Mouse (Mus musculus) midbrain, embryonic 15.5 days (tissue): Measurements from ENCODE around the gene Cyfip2. TPM values are rescaled to one million over a fixed set of nuclear protein-coding genes. Genes with fewer than 3 reads are reported as not detected.

Source experiments
- ATAC-seq: fragments of 200-750 bp; cut with Nextera tagmentation; replicated peaks from 2 replicates; pipeline ENCODE4 v1.8.0; 2017; ENCODE audit warnings: moderate TSS enrichment
- H3K27ac ChIP-seq: fragments of 300-500 bp; sonication (generic); 2 replicates; pipeline ENCODE4 v1.5.1; 2015; ENCODE audit warnings: mild to moderate bottlenecking, inconsistent platforms
- H3K27me3 ChIP-seq: fragments of 300-500 bp; sonication (generic); replicated peaks from 2 replicates; pipeline ENCODE4 v1.6.1; 2015; ENCODE audit warnings: inconsistent platforms
- H3K36me3 ChIP-seq: fragments of 300-500 bp; sonication (generic); replicated peaks from 2 replicates; pipeline ENCODE4 v1.6.1; 2015; ENCODE audit warnings: inconsistent platforms
- H3K4me1 ChIP-seq: fragments of 300-500 bp; sonication (generic); 2 replicates; pipeline ENCODE4 v1.6.1; 2015; ENCODE audit warnings: inconsistent platforms
- H3K4me2 ChIP-seq: fragments of 300-500 bp; sonication (generic); 2 replicates; pipeline ENCODE4 v1.6.1; 2015; ENCODE audit warnings: inconsistent platforms, mild to moderate bottlenecking, moderate library complexity
- H3K4me3 ChIP-seq: fragments of 300-500 bp; sonication (generic); 2 replicates; pipeline ENCODE4 v1.5.1; 2015; ENCODE audit warnings: mild to moderate bottlenecking, inconsistent platforms
- H3K9ac ChIP-seq: fragments of 300-500 bp; sonication (generic); 2 replicates; pipeline ENCODE4 v1.6.1; 2015; ENCODE audit warnings: mild to moderate bottlenecking, inconsistent platforms
- H3K9me3 ChIP-seq: fragments of 300-500 bp; sonication (generic); 2 replicates; pipeline ENCODE4 v1.6.1; 2016; ENCODE audit warnings: inconsistent platforms
- WGBS: fragments of 180-500 bp; shearing (Covaris S2); methylation state at CpG from one replicate; pipeline ENCODE4 v1.1.7; 2015; ENCODE audit warnings: mixed read lengths; 5-methylcytosine and 5-hydroxymethylcytosine counted together
- polyA plus RNA-seq: library from polyadenylated mRNA; unstranded; fragments of >200 nt; fragmentation: Nextera tagmentation; extraction: Ambion mirVana; gene quantifications from 2 replicates; pipeline ENCODE4 v1.2.1, GENCODE M21; 2015

Cyfip2 gene
- polyA plus RNA-seq, 1 experiment from 2014 or later, result 104 TPM

DNA sequence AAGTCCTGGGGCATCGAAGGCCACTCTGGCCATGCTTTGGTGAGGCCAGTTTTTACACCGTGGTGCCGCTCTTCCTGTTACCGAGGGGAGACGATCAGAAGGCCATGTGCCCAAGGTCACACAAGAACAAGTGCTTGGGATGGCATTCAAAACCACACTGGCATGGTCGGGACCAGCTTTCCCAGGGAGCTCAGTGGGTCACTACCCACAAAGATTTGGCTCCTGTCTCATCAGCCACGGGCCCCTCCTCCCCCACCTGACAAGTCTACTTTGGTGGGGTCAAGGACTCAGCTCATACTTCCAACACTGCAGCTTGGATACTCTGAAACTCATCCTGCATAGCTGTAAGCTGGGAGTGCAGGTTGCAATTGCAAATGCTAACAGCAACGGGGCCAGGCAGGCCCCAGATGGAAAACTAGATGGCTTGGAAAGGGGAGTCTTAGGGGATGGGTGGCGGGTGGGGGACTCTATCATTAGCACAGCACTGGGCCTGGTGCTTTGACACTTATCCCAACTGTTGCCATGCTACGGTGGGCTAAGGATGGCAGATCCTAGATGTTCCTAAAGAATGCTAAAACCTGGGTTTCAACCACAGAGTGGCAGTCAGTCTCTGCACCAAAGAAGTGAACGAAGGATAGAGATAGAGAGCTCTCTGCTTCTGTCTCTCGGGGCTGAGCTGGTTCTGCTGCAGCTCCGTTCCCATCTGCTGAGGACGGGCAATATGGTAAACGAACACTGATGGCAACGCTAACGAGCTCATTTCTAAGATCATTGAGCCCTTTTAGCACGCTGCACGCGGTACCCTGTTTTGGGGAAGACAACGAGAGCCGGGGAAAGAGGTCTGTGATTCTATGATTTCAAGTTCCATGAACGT lies 67.7 kb downstream of the Cyfip2 start:
- Histone ChIP-seq H3K9ac (no peak overlapping the region), H3K4me3 (no peak overlapping the region)
- 82% methylated on average over 23 of the region's 23 CpGs for WGBS

DNA sequence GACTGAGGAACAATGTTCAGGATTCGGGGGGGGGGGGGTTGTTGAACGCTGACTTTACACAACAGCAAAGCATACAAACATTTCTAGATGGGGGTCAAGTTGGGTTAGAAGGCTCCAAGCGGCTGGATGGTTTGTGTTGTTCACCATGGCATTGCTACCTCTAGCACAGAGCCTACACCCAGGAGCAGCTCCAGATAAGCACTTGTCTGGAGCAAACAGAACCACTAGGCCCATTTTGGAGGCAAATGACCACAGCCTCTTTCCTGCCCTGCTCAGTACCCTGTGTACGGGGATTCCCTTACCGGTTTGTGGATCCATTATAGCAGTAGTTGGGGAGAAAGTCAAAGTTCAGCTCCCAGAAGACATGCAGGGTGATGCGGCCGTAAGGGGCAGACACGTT lies 70.7 kb downstream of the Cyfip2 start:
- WGBS, result 94% methylated on average over 8 of the region's 8 CpGs
- Histone ChIP-seq H3K27me3 (no peaks in the 10 kb centered on the region), H3K4me2 (no peak overlapping the region), H3K4me3 (no peak overlapping the region), H3K9ac (no peak overlapping the region), H3K36me3 (peaks cover 53% of the 10 kb centered on the region), H3K9me3 (no peaks in the 10 kb centered on the region), H3K4me1 (0 out of 2 replicates have a peak, but pooled peaks cover 3% of the 10 kb centered on the region), H3K27ac (no peak overlapping the region)
- no peak for ATAC-seq

More for the DNA sequence above, 67.7 kb downstream of the Cyfip2 start:
- H3K9me3 ChIP-seq, result no peaks in the 10 kb centered on the region
- H3K4me2 ChIP-seq, result no peak overlapping the region
- peaks cover 58% of the 10 kb centered on the region for H3K36me3 ChIP-seq
- no peaks in the 10 kb centered on the region for H3K4me1 ChIP-seq
- no peaks in the 10 kb centered on the region for H3K27me3 ChIP-seq
- ATAC-seq, result no peak
- H3K27ac ChIP-seq, result no peak overlapping the region

GRCm38 (mm10) chr11:46241150-46241673 lies 71.4 kb downstream of the Cyfip2 start:
- Histone ChIP-seq H3K4me1 (peaks cover 10% of the 10 kb centered on the region), H3K9ac (no peak overlapping the region), H3K4me3 (no peak overlapping the region), H3K27me3 (no peaks in the 10 kb centered on the region), H3K9me3 (no peaks in the 10 kb centered on the region), H3K36me3 (peaks cover 52% of the 10 kb centered on the region), H3K27ac (no peak overlapping the region), H3K4me2 (no peak overlapping the region)
- 96% methylated on average over 7 of the region's 7 CpGs for WGBS
- ATAC-seq, result no peak

DNA sequence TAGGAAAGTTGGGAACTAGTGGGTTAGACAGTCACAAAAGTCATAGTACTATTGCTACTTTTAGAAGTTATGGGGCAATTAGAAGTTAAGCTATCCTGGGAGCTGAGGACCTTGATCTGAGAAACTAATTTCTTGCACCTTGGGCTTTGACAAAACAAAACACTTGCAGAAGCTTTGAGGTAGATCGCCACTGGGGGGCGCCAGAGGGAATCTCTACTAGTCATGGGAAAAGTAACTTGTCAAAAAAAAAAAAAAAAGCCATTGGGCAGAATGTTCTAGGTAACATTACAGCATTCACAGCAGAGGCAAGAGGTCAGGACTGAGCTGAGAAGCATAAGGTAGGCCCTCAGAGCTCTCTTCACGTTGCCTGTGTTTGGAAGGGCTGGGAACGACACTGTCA lies 75.7 kb downstream of the Cyfip2 start:
- Histone ChIP-seq H3K4me3 (no peak overlapping the region), H3K36me3 (peaks cover 37% of the 10 kb centered on the region), H3K27ac (no peak overlapping the region), H3K4me1 (peaks cover 29% of the 10 kb centered on the region), H3K27me3 (no peaks in the 10 kb centered on the region), H3K9me3 (no peaks in the 10 kb centered on the region), H3K9ac (no peak overlapping the region), H3K4me2 (no peak overlapping the region)
- no peak for ATAC-seq
- 50% methylated on average over 4 of the region's 4 CpGs for WGBS

DNA sequence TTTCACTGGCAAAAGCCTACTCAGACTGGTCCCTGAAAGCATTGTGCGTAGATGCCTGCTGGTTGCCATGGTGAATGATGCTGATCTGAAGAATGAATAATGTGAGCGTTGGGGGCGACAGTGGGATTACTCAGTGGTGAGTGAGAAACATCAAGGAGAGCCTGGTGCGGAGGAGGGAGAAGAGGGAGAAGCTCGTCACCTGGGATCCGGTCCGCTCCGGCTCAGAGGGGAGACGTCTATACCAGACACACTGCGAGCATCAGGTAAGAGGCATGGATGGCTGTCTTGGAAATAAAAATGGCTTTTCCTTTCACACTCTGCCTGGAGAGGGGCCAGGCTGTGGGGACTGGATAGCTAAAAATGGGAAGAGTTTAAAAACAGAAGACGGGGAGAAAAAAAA lies 77.3 kb downstream of the Cyfip2 start, which contains the start of gene Fndc9:
Fndc9 (plus strand) TSS at position 198 of the 400 bp plus-strand sequence.
- ATAC-seq, result peak; percentile 92
- WGBS, result 15% methylated on average over 11 of the region's 11 CpGs
- H3K36me3 ChIP-seq, result peaks cover 26% of the 10 kb centered on the region
- peak within 1 kb of the TSS; percentile 33 for H3K4me2 ChIP-seq
- H3K9me3 ChIP-seq, result no peaks in the 10 kb centered on the region
- H3K4me1 ChIP-seq, result peaks cover 29% of the 10 kb centered on the region
- no peaks in the 10 kb centered on the region for H3K27me3 ChIP-seq
- H3K9ac ChIP-seq, result peak within 1 kb of the TSS; percentile 26; the same call in 1 of the 2 replicates
- H3K4me3 ChIP-seq, result peak within 1 kb of the TSS; percentile 11
- H3K27ac ChIP-seq, result peak within 1 kb of the TSS; percentile 78

DNA sequence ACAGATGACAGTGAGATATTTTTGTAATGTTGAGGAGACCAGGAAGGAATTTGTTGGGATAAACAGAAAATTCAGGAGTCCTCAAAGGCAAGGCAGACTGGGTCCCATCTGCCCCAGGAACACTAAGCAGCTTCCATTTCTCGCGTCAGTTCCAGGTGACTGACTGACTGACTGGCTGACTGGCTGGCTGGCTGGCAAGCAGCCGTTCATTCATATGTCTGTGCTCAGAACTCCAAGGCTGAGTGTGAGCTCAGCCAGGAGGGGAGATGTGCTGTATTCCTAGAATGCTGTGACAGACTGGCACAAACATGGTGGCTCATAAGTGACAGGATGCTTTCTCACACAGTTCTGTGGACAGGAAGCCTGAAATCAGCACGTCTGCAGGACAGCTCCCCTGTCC lies 78.7 kb downstream of the Cyfip2 start:
- Histone ChIP-seq H3K27ac (peak overlapping the region; percentile 78), H3K36me3 (peaks cover 12% of the 10 kb centered on the region; the same call in 1 of the 2 replicates), H3K9me3 (no peaks in the 10 kb centered on the region), H3K27me3 (no peaks in the 10 kb centered on the region), H3K4me3 (no peak overlapping the region), H3K4me1 (peaks cover 29% of the 10 kb centered on the region), H3K9ac (no peak overlapping the region), H3K4me2 (no peak overlapping the region)
- ATAC-seq, result no peak
- 60% methylated on average over 4 of the region's 4 CpGs for WGBS

- no peak for ATAC-seq
- Histone ChIP-seq H3K9me3 (no peaks in the 10 kb centered on the region), H3K4me2 (no peak overlapping the region), H3K9ac (no peak overlapping the region), H3K27me3 (no peaks in the 10 kb centered on the region), H3K4me1 (peaks cover 29% of the 10 kb centered on the region), H3K36me3 (peaks cover 7% of the 10 kb centered on the region; the same call in 1 of the 2 replicates), H3K4me3 (no peak overlapping the region), H3K27ac (no peak overlapping the region)
- WGBS, result 87% methylated on average over 4 of the region's 4 CpGs
These were observed 79.9 kb downstream of the Cyfip2 start for GRCm38 (mm10) chr11:46232803-46233202.

GRCm38 (mm10) chr11:46230184-46230583 lies 82.5 kb downstream of the Cyfip2 start:
- H3K4me2 ChIP-seq, result no peak overlapping the region
- no peak for ATAC-seq
- H3K9ac ChIP-seq, result no peak overlapping the region
- WGBS, result 66% methylated on average over 6 of the region's 6 CpGs
- H3K4me1 ChIP-seq, result peaks cover 9% of the 10 kb centered on the region
- no peak overlapping the region for H3K4me3 ChIP-seq
- no peak overlapping the region for H3K27ac ChIP-seq
- H3K9me3 ChIP-seq, result no peaks in the 10 kb centered on the region
- H3K36me3 ChIP-seq, result no peaks in the 10 kb centered on the region; the same call in 1 of the 2 replicates
- no peaks in the 10 kb centered on the region for H3K27me3 ChIP-seq

DNA sequence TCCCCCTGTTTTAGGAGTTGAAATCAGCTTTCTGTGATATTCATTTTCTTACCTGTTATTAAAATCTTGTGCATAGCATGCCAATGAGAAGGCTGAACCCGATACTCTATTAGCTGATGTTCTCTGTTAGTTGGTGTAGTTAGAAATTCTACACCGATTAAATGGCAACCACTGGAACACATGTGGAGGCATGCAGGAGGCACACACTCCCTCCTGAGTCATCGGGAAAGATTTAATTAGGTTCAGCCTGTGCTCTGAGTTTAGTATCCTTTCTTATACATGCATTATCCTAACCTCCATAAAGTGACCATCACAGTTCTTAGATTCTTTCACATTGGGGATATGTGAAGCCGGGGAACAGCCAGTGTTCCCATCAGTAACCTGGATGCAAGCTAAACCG lies 87.3 kb downstream of the Cyfip2 start:
- 90% methylated on average over 5 of the region's 5 CpGs for WGBS

DNA sequence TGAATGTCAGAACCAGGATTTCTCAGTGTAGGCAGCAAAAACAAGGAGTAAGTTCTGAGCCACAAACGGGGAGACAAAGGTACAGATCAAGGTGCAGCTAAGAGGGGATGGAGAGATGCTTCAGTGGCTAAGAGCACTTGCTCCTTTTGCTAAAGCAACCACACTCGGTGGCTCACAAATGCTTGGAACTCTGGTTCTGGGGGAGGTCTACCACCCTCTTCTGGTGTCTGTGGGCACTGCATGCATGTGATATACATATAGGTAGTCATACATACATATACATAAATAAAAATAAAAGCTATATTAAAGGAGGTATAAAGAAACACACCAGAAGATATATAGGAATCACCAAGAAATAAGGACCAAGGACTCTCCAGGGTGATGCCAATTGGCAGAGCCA lies 89.1 kb downstream of the Cyfip2 start:
- ATAC-seq, result no peak
- Histone ChIP-seq H3K27me3 (no peaks in the 10 kb centered on the region), H3K27ac (no peak overlapping the region), H3K9ac (no peak overlapping the region), H3K9me3 (no peaks in the 10 kb centered on the region), H3K4me3 (no peak overlapping the region), H3K4me2 (no peak overlapping the region), H3K36me3 (peaks cover 11% of the 10 kb centered on the region), H3K4me1 (peaks cover 19% of the 10 kb centered on the region)
- WGBS, result 81% methylated on average over 2 of the region's 2 CpGs

More for the DNA sequence above, 87.3 kb downstream of the Cyfip2 start:
- Histone ChIP-seq H3K36me3 (peaks cover 11% of the 10 kb centered on the region), H3K9ac (no peak overlapping the region), H3K9me3 (no peaks in the 10 kb centered on the region), H3K4me3 (no peak overlapping the region), H3K4me2 (no peak overlapping the region), H3K27me3 (no peaks in the 10 kb centered on the region), H3K27ac (no peak overlapping the region), H3K4me1 (peaks cover 2% of the 10 kb centered on the region)
- ATAC-seq, result no peak

DNA sequence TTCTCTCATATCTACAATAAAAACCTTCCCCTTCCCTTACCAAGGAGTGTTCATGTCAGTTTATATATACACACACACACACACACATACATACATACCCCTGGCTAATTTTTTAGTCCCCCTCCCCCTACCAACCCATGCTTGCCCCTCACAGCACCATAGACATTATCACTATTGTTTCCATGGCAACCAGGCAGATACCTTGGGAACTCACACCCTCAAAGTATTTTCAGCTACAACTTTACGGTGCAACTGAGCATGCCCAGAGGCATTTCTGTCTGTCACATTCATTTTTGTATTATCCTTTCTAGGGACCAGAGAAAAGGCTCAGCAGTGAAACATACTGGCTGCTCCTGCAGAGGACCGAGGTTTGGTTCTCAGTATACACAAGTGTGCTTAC lies 92.4 kb downstream of the Cyfip2 start:
- Histone ChIP-seq H3K9ac (no peak overlapping the region), H3K4me2 (no peak overlapping the region), H3K27ac (peak overlapping the region; percentile 90), H3K27me3 (no peaks in the 10 kb centered on the region), H3K4me3 (no peak overlapping the region), H3K4me1 (peaks cover 38% of the 10 kb centered on the region), H3K9me3 (no peaks in the 10 kb centered on the region), H3K36me3 (peaks cover 11% of the 10 kb centered on the region)
- WGBS, result 34% methylated on average over 2 of the region's 2 CpGs
- ATAC-seq, result peak; percentile 21; the same call in 1 of the 2 replicates

GRCm38 (mm10) chr11:46219380-46219779 lies 93.3 kb downstream of the Cyfip2 start:
- Histone ChIP-seq H3K36me3 (peaks cover 11% of the 10 kb centered on the region), H3K4me2 (no peak overlapping the region), H3K27me3 (no peaks in the 10 kb centered on the region), H3K9me3 (no peaks in the 10 kb centered on the region), H3K27ac (peak overlapping the region; percentile 90), H3K4me1 (peaks cover 45% of the 10 kb centered on the region), H3K9ac (no peak overlapping the region), H3K4me3 (no peak overlapping the region)
- WGBS, result 75% methylated on average over 9 of the region's 9 CpGs
- 0 out of 2 replicates have a peak, but pooled peaks have one; percentile 12 for ATAC-seq
